Mouse (Mus musculus) embryonic facial prominence, embryonic 13.5 days (tissue): Measurements from ENCODE around the gene Elane. TPM values are rescaled to one million over a fixed set of nuclear protein-coding genes. Genes with fewer than 3 reads are reported as not detected.
A peak's percentile ranks its signal among the peaks of the same experiment; 100 is the strongest.
"Not testable (repeated sequence)": the region's sequence is repeated elsewhere in the genome, so short reads cannot be mapped to it uniquely, and the experiment has no call there.

Experiments used
- ATAC-seq: fragments of 200-750 bp; cut with Nextera tagmentation; 2 replicates; pipeline ENCODE4 v1.8.0; 2017; ENCODE audit warnings: low read depth; ENCODE audit not compliant: insufficient number of reproducible peaks, insufficient read depth, low FRiP score, low TSS enrichment
- H3K27ac ChIP-seq: fragments of 300-500 bp; sonication (generic); 2 replicates; pipeline ENCODE4 v1.5.1; 2015; ENCODE audit warnings: moderate library complexity, mild to moderate bottlenecking, inconsistent platforms
- H3K27me3 ChIP-seq: fragments of 300-500 bp; sonication (generic); 2 replicates; pipeline ENCODE4 v1.6.1; 2015; ENCODE audit warnings: mild to moderate bottlenecking, inconsistent platforms
- H3K36me3 ChIP-seq: fragments of 300-500 bp; sonication (generic); 2 replicates; pipeline ENCODE4 v1.6.1; 2015; ENCODE audit warnings: mild to moderate bottlenecking, inconsistent platforms
- H3K4me1 ChIP-seq: fragments of 300-500 bp; sonication (generic); 2 replicates; pipeline ENCODE4 v1.6.1; 2015; ENCODE audit warnings: inconsistent platforms
- H3K4me2 ChIP-seq: fragments of 300-500 bp; sonication (generic); 2 replicates; pipeline ENCODE4 v1.6.1; 2015; ENCODE audit warnings: moderate library complexity, mild to moderate bottlenecking, inconsistent platforms
- H3K4me3 ChIP-seq: fragments of 300-500 bp; sonication (generic); 2 replicates; pipeline ENCODE4 v1.5.1; 2015; ENCODE audit warnings: mild to moderate bottlenecking, inconsistent platforms
- H3K9ac ChIP-seq: fragments of 300-500 bp; sonication (generic); 2 replicates; pipeline ENCODE4 v1.6.1; 2015; ENCODE audit warnings: mild to moderate bottlenecking, inconsistent platforms
- H3K9me3 ChIP-seq: fragments of 300-500 bp; sonication (generic); 2 replicates; pipeline ENCODE4 v1.6.1; 2016; ENCODE audit warnings: inconsistent platforms
- WGBS: fragments of 180-500 bp; shearing (Covaris S2); methylation state at CpG from one replicate; pipeline ENCODE4 v1.1.7; 2015; ENCODE audit warnings: mixed read lengths; 5-methylcytosine and 5-hydroxymethylcytosine counted together
- polyA plus RNA-seq: library from polyadenylated mRNA; unstranded; fragments of >200 nt; fragmentation: Nextera tagmentation; extraction: Ambion mirVana; gene quantifications from 2 replicates; pipeline ENCODE4 v1.2.1, GENCODE M21; 2015

Gene Elane
- polyA plus RNA-seq, 1 experiment from 2014 or later, result not detected

DNA sequence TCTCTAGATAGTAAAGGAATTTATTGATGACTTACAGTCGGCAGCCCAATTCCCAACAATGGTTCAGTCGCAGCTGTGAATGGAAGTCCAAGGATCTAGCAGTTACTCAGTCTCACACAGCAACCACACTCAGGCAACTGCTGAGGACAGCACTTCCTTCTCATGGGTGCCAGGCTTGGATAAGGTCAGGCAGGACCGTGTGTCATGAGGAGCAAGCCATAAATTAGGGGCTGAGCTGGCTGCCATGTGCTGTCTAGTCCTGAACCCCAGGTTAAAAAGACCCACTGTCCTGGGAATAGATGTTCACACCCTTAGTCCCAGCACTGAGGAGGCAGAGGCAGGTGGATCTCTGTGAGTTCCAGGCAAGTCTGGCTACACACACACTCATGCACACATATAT is 1.1 kb upstream of the Elane start:
- H3K4me3 ChIP-seq, ATAC-seq, H3K9ac ChIP-seq, H3K27ac ChIP-seq, H3K4me2 ChIP-seq, H3K36me3 ChIP-seq, H3K9me3 ChIP-seq: not testable (repeated sequence)
- Histone ChIP-seq H3K4me1 (peaks cover 29% of the 10 kb centered on the region), H3K27me3 (peaks cover 12% of the 10 kb centered on the region)
- 76% methylated on average over 3 of the region's 3 CpGs for WGBS

DNA sequence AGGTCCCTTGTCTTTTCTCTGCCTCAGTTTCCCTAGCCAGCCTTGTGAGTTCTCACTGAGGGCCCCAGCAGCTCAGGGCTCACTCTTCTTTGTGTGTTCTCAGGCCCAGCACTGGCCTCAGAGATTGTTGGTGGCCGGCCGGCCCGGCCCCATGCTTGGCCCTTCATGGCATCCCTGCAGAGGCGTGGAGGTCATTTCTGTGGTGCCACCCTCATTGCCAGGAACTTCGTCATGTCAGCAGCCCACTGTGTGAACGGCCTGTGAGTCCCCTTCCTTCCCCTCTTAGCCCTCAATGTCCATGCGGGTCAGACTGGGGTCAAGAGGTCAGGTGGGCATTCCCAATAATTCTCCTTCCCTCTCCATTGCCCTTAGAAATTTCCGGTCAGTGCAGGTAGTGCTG is 564 bp downstream of the Elane start:
- Histone ChIP-seq H3K9me3 (no peaks in the 10 kb centered on the region), H3K27ac (no peak overlapping the region), H3K9ac (no peak overlapping the region), H3K4me2 (no peak overlapping the region), H3K4me3 (no peak overlapping the region), H3K27me3 (peaks cover 12% of the 10 kb centered on the region; the same call in 1 of the 2 replicates), H3K36me3 (no peaks in the 10 kb centered on the region), H3K4me1 (peaks cover 28% of the 10 kb centered on the region)
- ATAC-seq, result no peak
- 65% methylated on average over 8 of the region's 8 CpGs for WGBS

DNA sequence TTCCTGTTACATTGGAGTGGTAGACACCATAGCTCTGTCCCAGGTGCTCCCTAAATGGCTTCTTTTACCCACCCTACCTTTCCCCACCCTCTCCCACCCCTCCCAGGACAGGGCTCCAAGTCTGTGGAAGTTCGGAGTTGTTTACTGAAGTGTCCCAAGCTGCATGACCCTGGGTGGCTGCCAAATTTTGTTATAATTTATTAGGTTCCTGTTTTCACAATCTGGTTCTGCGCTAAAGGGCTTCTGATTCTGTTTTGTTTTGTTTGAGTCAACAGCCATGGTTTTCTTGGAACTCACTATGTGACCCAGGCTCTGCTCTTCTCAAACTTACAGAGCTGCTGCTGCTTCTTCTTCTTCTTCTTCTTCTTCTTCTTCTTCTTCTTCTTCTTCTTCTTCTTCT is 3.3 kb downstream of the Elane start:
- Histone ChIP-seq H3K4me1 (0 out of 2 replicates have a peak, but pooled peaks cover 4% of the 10 kb centered on the region), H3K9ac (no peak overlapping the region), H3K27me3 (no peaks in the 10 kb centered on the region), H3K36me3 (peaks cover 6% of the 10 kb centered on the region; the same call in 1 of the 2 replicates), H3K4me2 (no peak overlapping the region), H3K9me3 (no peaks in the 10 kb centered on the region), H3K4me3 (no peak overlapping the region), H3K27ac (no peak overlapping the region)
- no peak for ATAC-seq
- 85% methylated on average over 2 of the region's 2 CpGs for WGBS

DNA sequence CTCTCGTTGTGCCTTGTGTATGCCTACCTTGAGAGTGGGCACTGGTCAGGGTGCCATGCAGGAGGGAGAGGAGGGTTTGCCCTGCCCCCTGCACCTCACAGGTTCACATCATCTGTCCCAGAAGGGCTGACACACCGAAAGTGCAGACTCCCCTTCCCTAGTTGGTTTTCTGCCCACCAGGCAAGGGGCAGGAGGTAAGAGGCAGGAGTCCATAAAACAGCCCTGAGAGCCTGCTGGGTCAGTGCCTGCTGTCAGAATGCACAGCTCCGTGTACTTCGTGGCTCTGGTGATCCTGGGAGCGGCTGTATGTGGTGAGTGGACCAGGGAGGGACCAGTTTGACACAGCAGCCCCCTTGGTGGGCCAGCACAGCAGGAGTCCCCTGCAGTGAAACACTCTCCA is 4.6 kb downstream of the Elane start, which contains the start of gene Cfd:
Gene Cfd (plus strand): TSS at position 184 of the 400 bp plus-strand sequence.
- Histone ChIP-seq H3K27me3 (no peaks in the 10 kb centered on the region), H3K4me3 (no peak within 1 kb of the TSS), H3K27ac (no peak within 1 kb of the TSS), H3K4me2 (no peak within 1 kb of the TSS), H3K9me3 (no peaks in the 10 kb centered on the region), H3K4me1 (0 out of 2 replicates have a peak, but pooled peaks cover 2% of the 10 kb centered on the region), H3K36me3 (peaks cover 17% of the 10 kb centered on the region), H3K9ac (0 out of 2 replicates have a peak within 1 kb of the TSS, but pooled peaks have one; percentile 41)
- WGBS, result 41% methylated on average over 5 of the region's 5 CpGs
- ATAC-seq, result no peak

DNA sequence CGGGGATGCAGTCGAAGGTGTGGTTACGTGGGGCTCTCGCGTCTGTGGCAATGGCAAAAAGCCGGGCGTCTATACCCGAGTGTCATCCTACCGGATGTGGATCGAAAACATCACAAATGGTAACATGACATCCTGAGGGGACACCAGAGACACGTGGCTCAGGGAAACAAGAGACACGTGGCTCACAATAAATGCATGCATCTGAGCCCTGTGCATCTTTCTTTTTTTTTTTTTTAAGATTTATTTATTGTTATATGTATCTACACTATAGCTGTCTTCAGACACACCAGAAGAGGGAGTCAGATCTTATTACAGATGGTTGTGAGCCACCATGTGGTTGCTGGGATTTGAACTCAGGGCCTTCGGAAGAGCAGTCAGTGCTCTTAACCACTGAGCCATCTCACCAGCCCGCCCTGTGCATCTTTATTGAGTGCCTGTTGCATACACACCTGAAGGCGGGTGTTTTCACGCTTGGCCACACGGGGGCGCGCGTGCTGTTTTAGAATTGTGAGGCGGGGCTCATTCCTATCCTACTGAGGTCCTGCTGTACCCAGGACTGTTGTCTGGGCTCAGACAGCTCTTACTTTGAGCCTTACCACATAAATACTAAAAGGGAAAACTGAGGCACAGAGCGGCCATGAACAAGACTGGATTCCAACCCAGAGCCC is 6.5 kb downstream of the Elane start:
- not testable (repeated sequence) for H3K4me3 ChIP-seq, ATAC-seq, H3K27me3 ChIP-seq, H3K9ac ChIP-seq, H3K4me1 ChIP-seq, H3K9me3 ChIP-seq, H3K27ac ChIP-seq, H3K4me2 ChIP-seq
- H3K36me3 ChIP-seq, result peaks cover 36% of the 10 kb centered on the region
- WGBS, result 44% methylated on average over 22 of the region's 22 CpGs

DNA sequence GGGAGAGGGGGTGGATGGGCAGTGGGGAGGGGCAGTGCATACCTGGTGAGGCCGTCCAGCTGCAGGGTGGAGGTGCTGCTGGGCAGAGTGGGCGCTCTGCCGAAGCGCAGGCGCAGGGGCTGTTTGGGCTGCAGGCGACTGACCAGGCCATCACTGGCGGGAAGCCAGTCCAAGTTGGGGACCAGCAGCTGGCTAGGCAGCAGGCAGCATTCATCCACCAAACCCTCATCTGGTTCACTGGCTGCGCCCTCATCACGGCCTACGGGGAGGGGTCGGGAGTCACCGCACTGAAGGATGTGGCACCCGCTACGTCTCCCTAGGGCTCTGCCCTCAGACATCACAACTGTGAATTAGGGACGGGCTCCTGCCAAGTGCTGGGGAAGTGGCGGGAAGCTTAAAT is 10.3 kb downstream of the Elane start:
- Histone ChIP-seq H3K27me3 (no peaks in the 10 kb centered on the region), H3K4me1 (0 out of 2 replicates have a peak, but pooled peaks cover 2% of the 10 kb centered on the region), H3K4me3 (no peak overlapping the region), H3K9ac (0 out of 2 replicates have a peak overlapping the region, but pooled peaks have one; percentile 6), H3K36me3 (peaks cover 67% of the 10 kb centered on the region), H3K27ac (no peak overlapping the region), H3K4me2 (no peak overlapping the region), H3K9me3 (no peaks in the 10 kb centered on the region)
- 89% methylated on average over 16 of the region's 16 CpGs for WGBS
- ATAC-seq, result no peak

DNA sequence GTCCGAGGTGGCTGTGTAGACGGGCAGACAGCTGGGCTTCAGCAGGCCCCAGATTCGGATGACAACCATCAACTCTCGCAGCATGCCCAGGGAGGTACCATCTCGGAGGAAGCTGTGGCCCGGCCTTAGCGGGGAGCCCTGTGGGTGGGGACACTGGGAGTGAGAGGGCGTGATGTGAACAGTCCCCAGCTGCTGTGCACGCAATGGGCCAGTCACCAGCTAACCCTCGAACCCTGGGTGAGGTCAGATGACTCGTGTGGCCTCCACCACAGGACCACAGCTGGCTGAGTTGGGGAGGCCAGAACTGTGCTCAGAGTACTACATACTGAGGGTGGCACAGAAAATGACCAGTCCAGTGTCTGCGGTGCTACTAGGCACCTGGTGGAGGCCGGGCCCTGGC is 10.8 kb downstream of the Elane start:
- H3K27me3 ChIP-seq, result no peaks in the 10 kb centered on the region
- H3K4me3 ChIP-seq, result no peak overlapping the region
- 84% methylated on average over 13 of the region's 13 CpGs for WGBS
- no peak overlapping the region for H3K27ac ChIP-seq
- H3K4me2 ChIP-seq, result no peak overlapping the region
- no peaks in the 10 kb centered on the region for H3K9me3 ChIP-seq
- H3K9ac ChIP-seq, result 0 out of 2 replicates have a peak overlapping the region, but pooled peaks have one; percentile 6
- peaks cover 71% of the 10 kb centered on the region for H3K36me3 ChIP-seq
- 0 out of 2 replicates have a peak, but pooled peaks cover 2% of the 10 kb centered on the region for H3K4me1 ChIP-seq
- ATAC-seq, result no peak

DNA sequence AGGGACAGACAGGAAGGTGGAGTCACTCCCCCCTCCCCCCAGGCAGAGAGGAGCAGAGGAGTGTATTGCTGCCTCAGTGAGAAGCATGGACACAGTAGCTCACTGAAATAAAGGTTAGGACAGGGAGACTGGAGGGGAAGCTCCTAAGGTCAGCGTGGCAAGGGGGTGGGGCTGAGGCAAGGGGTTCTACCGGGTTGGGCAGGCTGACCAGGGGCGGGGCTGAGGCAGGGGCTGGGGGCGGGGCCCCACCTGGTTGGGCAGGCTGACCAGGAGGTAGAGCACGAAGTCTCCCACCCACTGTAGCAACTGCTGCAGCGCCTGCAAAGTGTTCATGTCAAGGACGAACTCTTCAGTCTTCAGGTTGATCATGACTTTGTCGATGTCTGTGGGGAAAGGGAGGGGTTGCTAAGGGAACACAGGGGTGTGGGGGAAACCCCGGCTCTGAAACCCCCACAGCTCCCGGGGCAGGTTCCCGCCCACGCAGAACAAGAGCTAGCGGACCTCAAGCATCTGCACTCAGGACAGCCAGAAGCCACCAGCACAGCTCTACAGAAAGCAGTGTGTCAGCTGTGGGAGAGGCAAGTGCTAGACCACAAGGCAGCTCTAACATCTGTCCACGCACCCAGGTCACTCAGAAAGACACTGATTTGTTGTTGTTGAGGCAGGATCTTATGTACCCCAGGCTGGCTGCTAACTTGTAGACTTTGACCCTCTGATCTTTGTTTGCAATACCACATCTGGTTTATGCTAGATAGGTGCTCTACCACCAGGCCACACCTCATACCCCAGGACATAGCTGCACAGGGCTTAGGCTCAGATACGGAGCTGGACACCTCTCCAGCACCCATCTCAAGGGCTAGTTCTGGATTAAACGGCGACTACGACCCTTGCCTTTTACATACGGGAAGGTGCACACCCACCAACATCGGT is 11.5 kb downstream of the Elane start:
- whole genome bisulfite sequencing, result 55% methylated on average over 20 of the region's 20 CpGs

DNA sequence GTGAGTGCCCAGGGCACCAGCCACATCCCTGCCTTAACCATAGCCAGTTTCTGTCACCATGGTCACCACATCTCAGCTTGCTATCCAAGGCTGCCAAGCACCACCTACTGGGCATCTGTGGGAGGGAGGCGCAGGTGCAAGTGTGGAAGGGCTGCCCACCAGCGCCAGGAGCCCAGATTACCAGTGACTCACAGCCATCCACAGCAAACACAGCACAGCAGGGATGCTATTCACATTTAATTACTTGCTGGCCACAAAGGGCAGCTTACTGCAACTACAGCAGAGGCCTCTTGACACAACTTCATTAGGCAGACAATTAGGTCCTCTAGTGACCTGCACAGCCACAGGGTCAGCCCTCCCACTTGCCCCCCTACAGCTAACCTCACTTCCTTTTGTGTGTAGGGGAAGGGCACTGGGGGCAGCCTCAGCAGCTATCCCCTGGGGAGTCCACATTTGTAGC is 14.9 kb downstream of the Elane start:
- Histone ChIP-seq H3K36me3 (peaks cover 91% of the 10 kb centered on the region), H3K27me3 (no peaks in the 10 kb centered on the region), H3K9me3 (no peaks in the 10 kb centered on the region), H3K27ac (no peak overlapping the region), H3K4me1 (no peaks in the 10 kb centered on the region), H3K9ac (0 out of 2 replicates have a peak overlapping the region, but pooled peaks have one; percentile 27), H3K4me2 (no peak overlapping the region), H3K4me3 (no peak overlapping the region)
- ATAC-seq, result no peak
- WGBS, result 26% methylated on average over 2 of the region's 2 CpGs

More for the DNA sequence above, 11.5 kb downstream of the Elane start:
- Histone ChIP-seq H3K4me1 (no peaks in the 10 kb centered on the region), H3K27me3 (no peaks in the 10 kb centered on the region), H3K4me3 (no peak overlapping the region), H3K9ac (0 out of 2 replicates have a peak overlapping the region, but pooled peaks have one; percentile 32), H3K9me3 (no peaks in the 10 kb centered on the region), H3K4me2 (no peak overlapping the region), H3K36me3 (peaks cover 76% of the 10 kb centered on the region), H3K27ac (no peak overlapping the region)
- ATAC-seq, result no peak

DNA sequence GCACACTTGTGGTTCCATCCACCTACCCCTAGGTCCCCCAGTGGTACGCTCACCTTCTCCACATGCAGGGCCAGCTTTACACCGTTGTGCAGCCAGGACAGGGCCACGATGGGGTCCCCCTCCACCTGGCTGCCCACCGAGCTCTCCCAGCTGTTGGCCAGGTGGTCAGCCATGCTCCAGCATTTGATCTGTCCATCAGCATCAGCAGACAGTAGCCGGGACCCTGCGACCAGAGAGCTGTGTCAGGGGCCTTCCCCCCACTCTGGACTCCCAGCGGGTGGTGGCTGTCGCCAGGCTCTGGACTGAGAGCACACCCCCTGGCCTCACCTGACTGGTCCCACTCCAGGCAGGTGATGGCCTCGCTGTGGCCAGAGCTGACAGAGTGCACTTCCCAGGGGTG is 20.7 kb downstream of the Elane start:
- Histone ChIP-seq H3K4me2 (no peak overlapping the region), H3K9me3 (no peaks in the 10 kb centered on the region), H3K4me1 (peaks cover 8% of the 10 kb centered on the region), H3K36me3 (peaks cover 66% of the 10 kb centered on the region), H3K27me3 (no peaks in the 10 kb centered on the region), H3K9ac (no peak overlapping the region), H3K27ac (no peak overlapping the region), H3K4me3 (no peak overlapping the region)
- ATAC-seq, result no peak
- WGBS, result 92% methylated on average over 9 of the region's 9 CpGs

DNA sequence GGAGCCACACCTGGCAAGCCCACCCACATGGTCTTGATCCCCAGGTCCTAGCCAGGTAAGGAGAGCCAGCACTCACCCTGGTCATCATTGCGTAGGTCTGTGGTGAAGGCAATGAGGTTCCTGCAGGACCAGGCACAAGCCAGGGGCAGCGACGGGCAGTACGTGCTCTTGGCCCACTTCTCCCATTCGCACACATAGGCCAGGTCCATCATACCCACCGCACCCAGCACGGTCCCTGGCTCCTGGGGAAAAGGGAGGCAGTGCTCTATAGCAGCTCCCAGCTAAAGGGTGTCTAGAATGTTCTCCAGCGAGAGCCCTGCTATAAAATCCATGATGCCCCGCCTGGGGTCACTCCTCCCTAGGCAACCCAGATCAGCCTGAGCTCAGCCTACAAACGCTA is 21.4 kb downstream of the Elane start:
- H3K4me2 ChIP-seq, result no peak overlapping the region
- 92% methylated on average over 10 of the region's 10 CpGs for WGBS
- peaks cover 8% of the 10 kb centered on the region for H3K4me1 ChIP-seq
- H3K9me3 ChIP-seq, result no peaks in the 10 kb centered on the region
- H3K36me3 ChIP-seq, result peaks cover 69% of the 10 kb centered on the region
- no peak overlapping the region for H3K9ac ChIP-seq
- no peaks in the 10 kb centered on the region for H3K27me3 ChIP-seq
- H3K4me3 ChIP-seq, result no peak overlapping the region
- no peak overlapping the region for H3K27ac ChIP-seq
- ATAC-seq, result no peak
